Mouse (Mus musculus): ENCODE results near the gene Lgmn. TPM values are rescaled to one million over a fixed set of nuclear protein-coding genes. Genes with fewer than 3 reads are reported as not detected.

Gene Lgmn
- polyA plus RNA-seq, 1 experiment from 2014 or later: 76.9 TPM

DNA sequence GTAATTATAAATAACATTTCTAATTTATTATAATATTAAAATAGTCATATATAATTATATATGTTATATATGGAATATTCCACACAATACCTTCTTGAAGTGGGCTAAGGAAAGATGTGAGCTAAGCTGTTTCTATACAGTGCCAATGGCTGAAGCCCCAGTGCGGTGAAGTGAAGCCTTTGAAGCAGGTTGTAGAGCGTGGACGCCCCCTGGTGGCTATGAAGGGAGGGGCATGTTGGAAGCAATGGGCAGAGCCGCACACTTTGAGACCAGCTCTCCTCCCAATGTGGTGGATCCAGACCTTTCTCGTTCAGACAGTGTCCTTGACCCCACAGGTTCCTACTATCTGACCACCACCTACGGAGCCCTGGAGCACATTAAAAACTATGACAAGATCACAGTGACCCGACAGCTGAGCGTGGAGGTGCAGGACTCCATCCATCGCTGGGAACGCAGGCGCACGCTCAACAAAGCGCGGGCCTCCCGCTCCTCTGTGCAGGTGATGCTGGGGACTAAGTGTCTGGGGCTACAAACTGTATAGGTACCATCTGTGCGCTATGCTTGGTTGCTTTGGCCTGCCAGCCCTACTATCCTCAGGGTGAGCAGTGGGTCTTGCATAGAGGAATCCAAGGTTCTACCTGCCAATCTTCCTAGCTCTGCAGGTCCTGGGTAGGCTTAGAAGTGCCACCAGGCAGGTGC is 52.2 kb downstream of the Lgmn start:
- Histone ChIP-seq H3K9ac (no peak overlapping the region), H3K4me2 (no peak overlapping the region), H3K9me3 (no peaks in the 10 kb centered on the region), H3K27me3 (no peaks in the 10 kb centered on the region), H3K36me3 (no peaks in the 10 kb centered on the region), H3K4me3 (no peak overlapping the region), H3K4me1 (no peaks in the 10 kb centered on the region), H3K27ac (no peak overlapping the region)
- 54% methylated on average over 16 of the region's 16 CpGs for WGBS
- ATAC-seq (ENCODE audit: insufficient number of reproducible peaks, insufficient read depth, low FRiP score, low TSS enrichment, low read depth): peak; percentile 28; the same call in 1 of the 2 replicates

- no peak overlapping the region for H3K9ac ChIP-seq
- H3K27ac ChIP-seq: no peak overlapping the region
- no peaks in the 10 kb centered on the region for H3K4me1 ChIP-seq
- no peaks in the 10 kb centered on the region for H3K9me3 ChIP-seq
- WGBS: 22% methylated on average over 3 of the region's 3 CpGs
- H3K4me3 ChIP-seq: no peak overlapping the region
- H3K4me2 ChIP-seq: no peak overlapping the region
- no peak for ATAC-seq (ENCODE audit: insufficient number of reproducible peaks, insufficient read depth, low FRiP score, low TSS enrichment, low read depth)
- no peaks in the 10 kb centered on the region for H3K36me3 ChIP-seq
- H3K27me3 ChIP-seq: no peaks in the 10 kb centered on the region
These were observed 54.8 kb downstream of the Lgmn start for GRCm38 (mm10) chr12:102384819-102385218.

- no peaks in the 10 kb centered on the region for H3K27me3 ChIP-seq
- 0 out of 2 replicates have a peak overlapping the region, but pooled peaks have one; percentile 37 for H3K9ac ChIP-seq
- ATAC-seq (ENCODE audit: insufficient number of reproducible peaks, insufficient read depth, low FRiP score, low TSS enrichment, low read depth): no peak
- no peak overlapping the region for H3K27ac ChIP-seq
- no peaks in the 10 kb centered on the region for H3K36me3 ChIP-seq
- H3K4me2 ChIP-seq: no peak overlapping the region
- WGBS: 82% methylated on average over 9 of the region's 9 CpGs
- H3K4me1 ChIP-seq: no peaks in the 10 kb centered on the region
- H3K9me3 ChIP-seq: no peaks in the 10 kb centered on the region
- no peak overlapping the region for H3K4me3 ChIP-seq
These were observed 56.3 kb downstream of the Lgmn start for GRCm38 (mm10) chr12:102383288-102383687.

GRCm38 (mm10) chr12:102382180-102382579 is 57.4 kb downstream of the Lgmn start:
- H3K36me3 ChIP-seq: no peaks in the 10 kb centered on the region
- no peak overlapping the region for H3K27ac ChIP-seq
- no peaks in the 10 kb centered on the region for H3K9me3 ChIP-seq
- no peak for ATAC-seq (ENCODE audit: insufficient number of reproducible peaks, insufficient read depth, low FRiP score, low TSS enrichment, low read depth)
- no peak overlapping the region for H3K4me3 ChIP-seq
- no peak overlapping the region for H3K4me2 ChIP-seq
- H3K9ac ChIP-seq: no peak overlapping the region
- H3K4me1 ChIP-seq: no peaks in the 10 kb centered on the region
- 80% methylated on average over 8 of the region's 8 CpGs for WGBS
- H3K27me3 ChIP-seq: no peaks in the 10 kb centered on the region

DNA sequence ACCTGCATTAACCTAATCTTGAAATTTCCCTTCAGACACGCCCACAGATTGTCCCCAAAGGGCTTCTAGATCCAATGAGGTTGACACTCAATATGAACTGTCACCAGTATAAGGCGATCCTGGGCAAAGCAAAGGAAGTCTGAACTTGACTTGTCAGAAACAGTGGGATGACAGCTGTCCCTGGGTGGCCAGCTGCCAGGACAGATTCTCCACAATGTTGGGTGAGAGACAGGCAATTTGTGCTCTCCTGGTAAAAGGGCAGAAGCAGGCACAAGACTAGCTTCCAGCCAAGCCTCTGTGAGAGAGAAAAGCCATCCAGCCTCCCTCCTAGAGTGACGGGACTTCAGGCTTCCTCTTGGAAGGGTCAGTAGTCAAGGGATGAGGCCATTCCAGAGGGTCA is 67.3 kb downstream of the Lgmn start:
- H3K27me3 ChIP-seq: no peaks in the 10 kb centered on the region
- no peak overlapping the region for H3K4me2 ChIP-seq
- H3K27ac ChIP-seq: no peak overlapping the region
- no peak overlapping the region for H3K4me3 ChIP-seq
- ATAC-seq (ENCODE audit: insufficient number of reproducible peaks, insufficient read depth, low FRiP score, low TSS enrichment, low read depth): no peak
- WGBS: 76% methylated on average over 3 of the region's 3 CpGs
- H3K4me1 ChIP-seq: peaks cover 18% of the 10 kb centered on the region
- peaks cover 19% of the 10 kb centered on the region; the same call in 1 of the 2 replicates for H3K36me3 ChIP-seq
- no peaks in the 10 kb centered on the region for H3K9me3 ChIP-seq
- H3K9ac ChIP-seq: no peak overlapping the region

GRCm38 (mm10) chr12:102370931-102371500 is 68.6 kb downstream of the Lgmn start:
- no peak overlapping the region for H3K9ac ChIP-seq
- H3K27me3 ChIP-seq: no peaks in the 10 kb centered on the region
- no peak overlapping the region for H3K27ac ChIP-seq
- H3K9me3 ChIP-seq: no peaks in the 10 kb centered on the region
- peaks cover 18% of the 10 kb centered on the region for H3K4me1 ChIP-seq
- 88% methylated on average over 4 of the region's 4 CpGs for WGBS
- H3K4me3 ChIP-seq: no peak overlapping the region
- peaks cover 19% of the 10 kb centered on the region; the same call in 1 of the 2 replicates for H3K36me3 ChIP-seq
- H3K4me2 ChIP-seq: no peak overlapping the region
- ATAC-seq (ENCODE audit: insufficient number of reproducible peaks, insufficient read depth, low FRiP score, low TSS enrichment, low read depth): no peak

DNA sequence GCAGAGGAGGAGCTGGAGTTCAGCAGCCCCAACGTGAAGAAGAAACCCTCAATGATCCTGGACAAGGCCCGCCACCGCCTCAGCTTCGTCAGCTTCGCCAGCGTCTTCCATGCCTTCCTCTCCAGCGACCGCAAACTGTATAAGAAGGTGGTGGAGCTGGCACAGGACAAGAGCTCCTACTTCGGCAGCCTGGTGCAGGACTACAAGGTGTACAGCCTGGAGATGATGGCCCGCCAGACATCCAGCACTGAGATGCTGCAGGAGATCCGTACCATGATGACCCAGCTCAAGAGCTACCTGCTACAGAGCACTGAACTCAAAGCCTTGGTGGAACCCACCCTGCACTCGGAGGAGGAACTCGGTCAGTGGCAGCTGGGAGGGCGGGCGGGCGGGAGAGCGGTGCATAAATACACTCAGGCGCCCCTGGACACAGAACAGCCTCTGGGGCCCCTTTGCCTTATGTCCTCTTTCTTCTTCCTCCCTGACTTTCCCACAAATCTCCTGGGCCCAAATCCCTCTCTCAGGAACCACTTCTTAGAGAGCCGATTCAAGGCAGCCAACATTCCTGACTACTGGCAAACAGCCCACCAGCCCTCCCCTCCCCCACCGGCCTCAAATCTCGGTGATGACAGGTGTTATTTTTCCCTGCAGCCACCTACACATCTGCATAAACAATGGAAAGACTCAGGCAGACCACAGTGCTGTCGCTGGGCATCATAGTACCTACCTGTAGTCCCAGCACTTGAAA is 70.0 kb downstream of the Lgmn start:
- no peak overlapping the region for H3K27ac ChIP-seq
- no peak for ATAC-seq (ENCODE audit: insufficient number of reproducible peaks, insufficient read depth, low FRiP score, low TSS enrichment, low read depth)
- no peaks in the 10 kb centered on the region for H3K27me3 ChIP-seq
- H3K9ac ChIP-seq: no peak overlapping the region
- no peak overlapping the region for H3K4me3 ChIP-seq
- no peaks in the 10 kb centered on the region for H3K9me3 ChIP-seq
- peaks cover 18% of the 10 kb centered on the region for H3K4me1 ChIP-seq
- 72% methylated on average over 22 of the region's 22 CpGs for WGBS
- peaks cover 19% of the 10 kb centered on the region; the same call in 1 of the 2 replicates for H3K36me3 ChIP-seq
- no peak overlapping the region for H3K4me2 ChIP-seq

GRCm38 (mm10) chr12:102368556-102368955 is 71.1 kb downstream of the Lgmn start:
- H3K27me3 ChIP-seq: no peaks in the 10 kb centered on the region
- H3K4me2 ChIP-seq: no peak overlapping the region
- 0 out of 2 replicates have a peak, but pooled peaks cover 13% of the 10 kb centered on the region for H3K36me3 ChIP-seq
- H3K9ac ChIP-seq: no peak overlapping the region
- H3K4me3 ChIP-seq: no peak overlapping the region
- ATAC-seq (ENCODE audit: insufficient number of reproducible peaks, insufficient read depth, low FRiP score, low TSS enrichment, low read depth): no peak
- no peak overlapping the region for H3K27ac ChIP-seq
- WGBS: 74% methylated on average over 14 of the region's 14 CpGs
- peaks cover 18% of the 10 kb centered on the region for H3K4me1 ChIP-seq
- H3K9me3 ChIP-seq: no peaks in the 10 kb centered on the region

DNA sequence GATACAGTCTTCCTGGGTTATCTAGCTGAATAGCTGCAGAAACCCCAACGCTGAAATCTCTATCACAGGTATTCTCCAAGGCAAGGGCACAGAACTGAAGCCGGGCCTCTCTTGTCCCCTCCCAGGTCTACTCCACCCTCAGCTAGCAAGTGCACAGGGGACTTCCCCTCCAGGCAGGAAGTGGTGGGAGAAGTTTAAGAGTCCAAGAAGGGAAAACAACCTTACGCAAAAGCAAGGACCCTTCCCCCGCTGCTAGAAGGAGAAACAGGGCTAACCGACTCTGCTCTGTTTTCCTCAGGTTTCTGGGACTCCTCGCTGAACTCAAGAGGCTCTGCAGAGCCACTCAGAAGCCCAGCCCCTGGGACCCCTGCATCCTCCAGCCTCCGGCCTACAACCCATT is 71.5 kb downstream of the Lgmn start:
- Histone ChIP-seq H3K9ac (no peak overlapping the region), H3K36me3 (0 out of 2 replicates have a peak, but pooled peaks cover 13% of the 10 kb centered on the region), H3K4me2 (no peak overlapping the region), H3K9me3 (no peaks in the 10 kb centered on the region), H3K4me3 (no peak overlapping the region), H3K27me3 (no peaks in the 10 kb centered on the region), H3K27ac (no peak overlapping the region), H3K4me1 (peaks cover 18% of the 10 kb centered on the region)
- no peak for ATAC-seq (ENCODE audit: insufficient number of reproducible peaks, insufficient read depth, low FRiP score, low TSS enrichment, low read depth)
- WGBS: 63% methylated on average over 7 of the region's 7 CpGs

- WGBS: 78% methylated on average over 3 of the region's 3 CpGs
- Histone ChIP-seq H3K9ac (no peak overlapping the region), H3K27ac (no peak overlapping the region), H3K36me3 (0 out of 2 replicates have a peak, but pooled peaks cover 17% of the 10 kb centered on the region), H3K4me2 (no peak overlapping the region), H3K4me3 (no peak overlapping the region), H3K9me3 (no peaks in the 10 kb centered on the region), H3K4me1 (peaks cover 18% of the 10 kb centered on the region), H3K27me3 (no peaks in the 10 kb centered on the region)
- ATAC-seq (ENCODE audit: insufficient number of reproducible peaks, insufficient read depth, low FRiP score, low TSS enrichment, low read depth): no peak
These were observed 72.5 kb downstream of the Lgmn start for GRCm38 (mm10) chr12:102367075-102367474.

- Histone ChIP-seq H3K4me3 (no peak overlapping the region), H3K9ac (no peak overlapping the region), H3K27me3 (no peaks in the 10 kb centered on the region), H3K36me3 (0 out of 2 replicates have a peak, but pooled peaks cover 17% of the 10 kb centered on the region), H3K4me2 (no peak overlapping the region), H3K4me1 (peaks cover 18% of the 10 kb centered on the region), H3K9me3 (no peaks in the 10 kb centered on the region), H3K27ac (no peak overlapping the region)
- no peak for ATAC-seq (ENCODE audit: insufficient number of reproducible peaks, insufficient read depth, low FRiP score, low TSS enrichment, low read depth)
- WGBS: 88% methylated on average over 9 of the region's 9 CpGs
These were observed 73.3 kb downstream of the Lgmn start for GRCm38 (mm10) chr12:102366126-102366816.

Data from embryonic facial prominence, embryonic 13.5 days (tissue).